Mouse (Mus musculus) intestine, embryonic 16.5 days (tissue): Measurements from ENCODE around the gene Padi2. TPM values are rescaled to one million over a fixed set of nuclear protein-coding genes. Genes with fewer than 3 reads are reported as not detected.

Source experiments
- ATAC-seq: fragments of 200-750 bp; cut with Nextera tagmentation; 2 replicates; pipeline ENCODE4 v1.8.0; 2017; ENCODE audit warnings: moderate TSS enrichment, moderate library complexity
- H3K27ac ChIP-seq: fragments of 300-500 bp; sonication (generic); 2 replicates; pipeline ENCODE4 v1.5.1; 2014; ENCODE audit warnings: mild to moderate bottlenecking, low read length
- H3K27me3 ChIP-seq: fragments of 300-500 bp; sonication (generic); replicated peaks from 2 replicates; pipeline ENCODE4 v1.6.1; 2014; ENCODE audit warnings: low read length, control low read depth, mixed read lengths; ENCODE audit not compliant: control insufficient read depth, insufficient read depth
- H3K36me3 ChIP-seq: fragments of 300-500 bp; sonication (generic); 2 replicates; pipeline ENCODE4 v1.6.1; 2014; ENCODE audit warnings: low read length, control low read depth; ENCODE audit not compliant: control insufficient read depth, insufficient read depth
- H3K4me1 ChIP-seq: fragments of 300-500 bp; sonication (generic); 2 replicates; pipeline ENCODE4 v1.6.1; 2014; ENCODE audit warnings: low read length, control low read depth, mixed read lengths; ENCODE audit not compliant: control insufficient read depth, insufficient read depth
- H3K4me2 ChIP-seq: fragments of 300-500 bp; sonication (generic); 2 replicates; pipeline ENCODE4 v1.6.1; 2014; ENCODE audit warnings: low read depth, low read length, control low read depth
- H3K4me3 ChIP-seq: fragments of 300-500 bp; sonication (generic); 2 replicates; pipeline ENCODE4 v1.5.1; 2014; ENCODE audit warnings: mild to moderate bottlenecking, low read length
- H3K9ac ChIP-seq: fragments of 300-500 bp; sonication (generic); 2 replicates; pipeline ENCODE4 v1.6.1; 2014; ENCODE audit warnings: low read depth, low read length
- H3K9me3 ChIP-seq: fragments of 300-500 bp; sonication (generic); 2 replicates; pipeline ENCODE4 v1.6.1; 2016; ENCODE audit warnings: low read length, control low read depth; ENCODE audit not compliant: control insufficient read depth
- WGBS: fragments of 180-500 bp; shearing (Covaris S2); extraction: QIAGEN DNeasy Blood & Tissue Kit; methylation state at CpG from one replicate; pipeline ENCODE4 v1.1.7; 2014; 5-methylcytosine and 5-hydroxymethylcytosine counted together
- polyA plus RNA-seq: library from polyadenylated mRNA; unstranded; fragments of >200 nt; fragmentation: Nextera tagmentation; extraction: Ambion mirVana; gene quantifications from 2 replicates; pipeline ENCODE4 v1.2.1, GENCODE M21; 2015

The Padi2 gene
- polyA plus RNA-seq, 1 experiment from 2014 or later: 3.0 TPM

- Histone ChIP-seq H3K27ac (no peak overlapping the region), H3K4me2 (no peak overlapping the region), H3K4me1 (peaks cover 24% of the 10 kb centered on the region), H3K27me3 (no peaks in the 10 kb centered on the region), H3K4me3 (no peak overlapping the region), H3K9me3 (no peaks in the 10 kb centered on the region), H3K9ac (no peak overlapping the region), H3K36me3 (no peaks in the 10 kb centered on the region)
- no peak for ATAC-seq
- WGBS: 16% methylated on average over 7 of the region's 7 CpGs
These were observed 58.5 kb downstream of the Padi2 start for GRCm38 (mm10) chr4:140964620-140965019.

GRCm38 (mm10) chr4:140967386-140968159, 61.4 kb downstream of the Padi2 start:
- peaks cover 20% of the 10 kb centered on the region for H3K36me3 ChIP-seq
- no peaks in the 10 kb centered on the region for H3K9me3 ChIP-seq
- no peak overlapping the region for H3K9ac ChIP-seq
- no peak overlapping the region for H3K27ac ChIP-seq
- no peak overlapping the region for H3K4me3 ChIP-seq
- H3K4me1 ChIP-seq: peaks cover 10% of the 10 kb centered on the region
- ATAC-seq: no peak
- WGBS: 78% methylated on average over 11 of the region's 11 CpGs
- H3K4me2 ChIP-seq: no peak overlapping the region
- no peaks in the 10 kb centered on the region for H3K27me3 ChIP-seq

GRCm38 (mm10) chr4:140971691-140972090, 65.5 kb downstream of the Padi2 start:
- 84% methylated on average over 13 of the region's 13 CpGs for WGBS
- Histone ChIP-seq H3K9ac (no peak overlapping the region), H3K27me3 (no peaks in the 10 kb centered on the region), H3K9me3 (no peaks in the 10 kb centered on the region), H3K27ac (no peak overlapping the region), H3K4me3 (no peak overlapping the region), H3K4me1 (no peaks in the 10 kb centered on the region), H3K4me2 (no peak overlapping the region), H3K36me3 (peaks cover 28% of the 10 kb centered on the region)
- ATAC-seq: no peak

- peaks cover 34% of the 10 kb centered on the region for H3K36me3 ChIP-seq
- H3K4me3 ChIP-seq: no peak overlapping the region
- no peak overlapping the region for H3K27ac ChIP-seq
- no peak overlapping the region for H3K4me2 ChIP-seq
- H3K4me1 ChIP-seq: peaks cover 12% of the 10 kb centered on the region
- no peak for ATAC-seq
- H3K9me3 ChIP-seq: no peaks in the 10 kb centered on the region
- no peak overlapping the region for H3K9ac ChIP-seq
- no peaks in the 10 kb centered on the region for H3K27me3 ChIP-seq
- WGBS: 91% methylated on average over 6 of the region's 6 CpGs
These were observed 68.3 kb downstream of the Padi2 start for GRCm38 (mm10) chr4:140974408-140974807.

GRCm38 (mm10) chr4:140975356-140975755, 69.2 kb downstream of the Padi2 start:
- WGBS: 94% methylated on average over 7 of the region's 7 CpGs
- no peak overlapping the region for H3K9ac ChIP-seq
- peak overlapping the region; percentile 34; the same call in 1 of the 2 replicates for H3K27ac ChIP-seq
- no peak for ATAC-seq
- H3K4me2 ChIP-seq: no peak overlapping the region
- peaks cover 12% of the 10 kb centered on the region for H3K4me1 ChIP-seq
- peaks cover 35% of the 10 kb centered on the region for H3K36me3 ChIP-seq
- no peak overlapping the region for H3K4me3 ChIP-seq
- no peaks in the 10 kb centered on the region for H3K27me3 ChIP-seq
- H3K9me3 ChIP-seq: no peaks in the 10 kb centered on the region

GRCm38 (mm10) chr4:140977278-140977677, 71.1 kb downstream of the Padi2 start:
- H3K4me1 ChIP-seq: peaks cover 12% of the 10 kb centered on the region
- no peaks in the 10 kb centered on the region for H3K27me3 ChIP-seq
- H3K9me3 ChIP-seq: no peaks in the 10 kb centered on the region
- peak overlapping the region; percentile 25; the same call in 1 of the 2 replicates for H3K9ac ChIP-seq
- no peak overlapping the region for H3K4me2 ChIP-seq
- ATAC-seq: peak; percentile 29
- 59% methylated on average over 10 of the region's 10 CpGs for WGBS
- H3K27ac ChIP-seq: peak overlapping the region; percentile 26
- H3K36me3 ChIP-seq: peaks cover 22% of the 10 kb centered on the region
- no peak overlapping the region for H3K4me3 ChIP-seq

- no peak overlapping the region for H3K9ac ChIP-seq
- no peaks in the 10 kb centered on the region for H3K9me3 ChIP-seq
- ATAC-seq: peak; percentile 76
- WGBS: 78% methylated on average over 14 of the region's 14 CpGs
- H3K4me1 ChIP-seq: peaks cover 15% of the 10 kb centered on the region
- H3K36me3 ChIP-seq: peaks cover 15% of the 10 kb centered on the region
- H3K4me2 ChIP-seq: no peak overlapping the region
- H3K27ac ChIP-seq: peak overlapping the region; percentile 42
- H3K4me3 ChIP-seq: no peak overlapping the region
- no peaks in the 10 kb centered on the region for H3K27me3 ChIP-seq
These were observed 71.9 kb downstream of the Padi2 start for GRCm38 (mm10) chr4:140977886-140978692.

- WGBS: 95% methylated on average over 2 of the region's 2 CpGs
- no peaks in the 10 kb centered on the region for H3K27me3 ChIP-seq
- H3K27ac ChIP-seq: no peak overlapping the region
- H3K4me2 ChIP-seq: no peak overlapping the region
- no peaks in the 10 kb centered on the region for H3K9me3 ChIP-seq
- no peak overlapping the region for H3K9ac ChIP-seq
- no peak for ATAC-seq
- H3K4me3 ChIP-seq: no peak overlapping the region
- peaks cover 26% of the 10 kb centered on the region for H3K4me1 ChIP-seq
- H3K36me3 ChIP-seq: peaks cover 12% of the 10 kb centered on the region
These were observed 75.5 kb downstream of the Padi2 start for GRCm38 (mm10) chr4:140981605-140982004.

GRCm38 (mm10) chr4:140982808-140983207, 76.7 kb downstream of the Padi2 start:
- H3K9me3 ChIP-seq: no peaks in the 10 kb centered on the region
- peak overlapping the region; percentile 70 for H3K27ac ChIP-seq
- peak overlapping the region; percentile 48; the same call in 1 of the 2 replicates for H3K9ac ChIP-seq
- H3K4me1 ChIP-seq: peaks cover 21% of the 10 kb centered on the region
- WGBS: 39% methylated on average over 4 of the region's 4 CpGs
- H3K4me2 ChIP-seq: peak overlapping the region; percentile 7; the same call in 1 of the 2 replicates
- no peak overlapping the region for H3K4me3 ChIP-seq
- 0 out of 2 replicates have a peak, but pooled peaks have one; percentile 10 for ATAC-seq
- peaks cover 12% of the 10 kb centered on the region for H3K36me3 ChIP-seq
- H3K27me3 ChIP-seq: no peaks in the 10 kb centered on the region
